Mouse (Mus musculus) heart, postnatal 25 days (tissue): ENCODE data around the gene Dnah11. TPM values are rescaled to one million over a fixed set of nuclear protein-coding genes. Genes with fewer than 3 reads are reported as not detected.

Experiments
- DNase-seq: peaks from one replicate; pipeline ENCODE4 v3.0.0; 2022; ENCODE audit warnings: low spot score
- intact Hi-C: fragments of 180-260 bp; cut with DNase I; formaldehyde crosslinking; loops from one replicate; pipeline ENCODE4 v1.15.1; 2025
- total RNA-seq, 2 experiments: library from RNA; stranded (reverse); gene quantifications; 2 replicates each; pipeline ENCODE4 v1.2.3; 2021

Gene Dnah11
- total RNA-seq, 2 experiments from 2014 or later, result not detected

DNA sequence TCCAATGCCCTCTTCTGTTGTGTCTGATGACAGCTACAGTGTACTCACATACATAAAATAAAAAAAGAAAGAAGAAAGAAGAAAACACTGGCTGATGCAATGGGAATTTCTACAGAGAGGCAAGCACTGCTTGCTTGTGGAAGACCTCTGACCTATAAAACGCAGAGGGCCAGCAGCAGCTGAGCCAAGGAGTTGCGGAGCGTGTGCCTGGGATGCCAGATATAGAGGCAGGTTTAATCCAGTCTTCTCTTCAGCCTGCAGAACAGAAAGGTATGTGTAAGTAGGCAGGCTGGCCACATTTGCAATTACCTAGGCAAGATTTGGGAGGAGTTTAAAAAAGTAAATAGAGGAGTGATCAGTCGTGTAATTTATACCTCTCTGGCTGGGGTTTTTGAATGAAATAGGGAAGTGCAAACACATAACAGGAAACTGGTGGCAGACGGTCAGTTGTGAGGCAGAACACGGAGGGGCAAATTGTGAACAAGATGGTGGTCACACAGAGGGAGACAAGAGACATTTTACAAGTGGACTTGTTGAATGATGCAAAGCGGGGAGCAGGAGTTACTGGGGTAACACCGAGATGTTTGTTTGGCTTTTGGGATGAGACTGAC is 367.4 kb downstream of the Dnah11 start:
- intact Hi-C loops, result no loop called here
- DNase-seq, result no peak

DNA sequence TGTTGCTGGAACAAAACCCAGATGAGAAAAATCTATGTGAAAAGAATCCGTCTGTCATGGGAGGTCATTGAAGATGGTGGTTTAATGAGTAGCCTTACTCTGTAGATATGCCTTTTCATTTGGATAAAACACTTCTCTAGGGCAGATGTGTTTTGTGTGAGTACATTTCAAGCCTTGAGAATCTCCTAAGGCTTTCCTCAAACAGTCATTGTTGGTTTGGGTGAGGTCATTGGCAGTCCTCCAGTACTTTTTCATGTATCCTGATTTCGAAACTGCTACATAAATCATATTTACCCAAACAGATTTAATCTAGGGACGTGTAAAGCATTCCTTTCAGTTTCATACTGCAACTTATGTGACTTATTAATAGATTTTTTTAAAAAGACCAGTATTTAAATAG is 370.5 kb downstream of the Dnah11 start:
- no peak for DNase-seq
- intact Hi-C loops, result no loop called here

Other genes with a start within 250 kb of the Dnah11 start
- gene Sp4, start 102.4 kb upstream of the Dnah11 start, total RNA-seq, result 10 to 100 TPM in 1 of 2 experiments, 1 to 10 TPM in 1; 8.2 to 10.9 TPM